Mouse (Mus musculus): ENCODE results near the gene Podnl1. TPM values are rescaled to one million over a fixed set of nuclear protein-coding genes. Genes with fewer than 3 reads are reported as not detected.

Gene Podnl1
- 0.21 and 1.4 TPM in 2 replicates for polyA plus RNA-seq (2015; fragmentation: Nextera tagmentation; extraction: Ambion mirVana)

DNA sequence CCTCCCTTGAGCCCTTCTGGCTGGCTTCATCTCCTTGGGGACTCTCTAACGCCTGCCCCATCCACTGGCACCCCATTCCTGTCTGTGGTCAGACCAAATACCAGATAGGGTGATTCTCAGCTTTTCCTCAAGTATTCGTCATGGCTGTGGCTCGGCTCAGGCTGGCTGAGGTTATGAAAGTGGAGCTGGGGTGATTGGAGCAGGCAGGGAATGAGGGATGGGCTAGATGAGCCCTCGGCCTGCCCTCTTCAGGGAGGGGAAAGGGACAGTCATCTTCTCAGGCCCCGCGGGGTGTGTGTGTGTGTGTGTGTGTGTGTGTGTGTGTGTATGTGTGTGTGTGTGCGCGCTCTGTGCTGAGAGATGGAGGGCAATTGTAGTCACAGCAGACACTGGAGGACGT, at the start of gene Podnl1:
TSS of gene Podnl1 (plus strand) at position 334 of the 400 bp plus-strand sequence.
- H3K36me3 ChIP-seq = no peaks in the 10 kb centered on the region
- H3K4me2 ChIP-seq = no peak within 1 kb of the TSS
- H3K27me3 ChIP-seq = no peaks in the 10 kb centered on the region
- no peaks in the 10 kb centered on the region for H3K9me3 ChIP-seq (replicated peaks)
- no peak within 1 kb of the TSS for H3K27ac ChIP-seq
- H3K4me3 ChIP-seq (replicated peaks) = no peak within 1 kb of the TSS
- H3K9ac ChIP-seq = no peak within 1 kb of the TSS
- 0 out of 2 replicates have a peak, but pooled peaks have one; percentile 27 for ATAC-seq (replicated peaks; ENCODE audit: low FRiP score)
- 54% methylated on average over 9 of the region's 9 CpGs for WGBS
- peaks cover 20% of the 10 kb centered on the region for H3K4me1 ChIP-seq

- WGBS = 85% methylated on average over 1 of the region's 1 CpGs
- peaks cover 43% of the 10 kb centered on the region for H3K36me3 ChIP-seq
- no peak for ATAC-seq (replicated peaks; ENCODE audit: low FRiP score)
- H3K4me2 ChIP-seq = no peak overlapping the region
- no peaks in the 10 kb centered on the region for H3K27me3 ChIP-seq
- H3K27ac ChIP-seq = no peak overlapping the region
- H3K9ac ChIP-seq = no peak overlapping the region
- no peaks in the 10 kb centered on the region for H3K9me3 ChIP-seq (replicated peaks)
- H3K4me1 ChIP-seq = peaks cover 40% of the 10 kb centered on the region
- no peak overlapping the region for H3K4me3 ChIP-seq (replicated peaks)
Observed at GRCm38 (mm10) chr8:84076412-84076811, 49.4 kb upstream of the Podnl1 start.

GRCm38 (mm10) chr8:84076849-84077248, 48.9 kb upstream of the Podnl1 start:
- Histone ChIP-seq H3K27me3 (no peaks in the 10 kb centered on the region), H3K4me1 (peaks cover 36% of the 10 kb centered on the region), H3K4me2 (no peak overlapping the region), H3K36me3 (peaks cover 46% of the 10 kb centered on the region), H3K4me3 (replicated peaks) (no peak overlapping the region), H3K9me3 (replicated peaks) (no peaks in the 10 kb centered on the region), H3K9ac (no peak overlapping the region), H3K27ac (no peak overlapping the region)
- WGBS = 38% methylated on average over 3 of the region's 3 CpGs
- 0 out of 2 replicates have a peak, but pooled peaks have one; percentile 15 for ATAC-seq (replicated peaks; ENCODE audit: low FRiP score)

- WGBS = 83% methylated on average over 5 of the region's 5 CpGs
- Histone ChIP-seq H3K4me3 (replicated peaks) (no peak overlapping the region), H3K27ac (no peak overlapping the region), H3K4me1 (peaks cover 17% of the 10 kb centered on the region; the same call in 1 of the 2 replicates), H3K27me3 (no peaks in the 10 kb centered on the region), H3K36me3 (peaks cover 66% of the 10 kb centered on the region), H3K9me3 (replicated peaks) (no peaks in the 10 kb centered on the region), H3K9ac (no peak overlapping the region), H3K4me2 (no peak overlapping the region)
- ATAC-seq (replicated peaks; ENCODE audit: low FRiP score) = no peak
Observed at GRCm38 (mm10) chr8:84079206-84079605, 46.6 kb upstream of the Podnl1 start.

- peaks cover 91% of the 10 kb centered on the region for H3K36me3 ChIP-seq
- H3K9me3 ChIP-seq (replicated peaks) = no peaks in the 10 kb centered on the region
- 30% methylated on average over 8 of the region's 8 CpGs for WGBS
- H3K4me3 ChIP-seq (replicated peaks) = no peak overlapping the region
- H3K9ac ChIP-seq = no peak overlapping the region
- H3K27ac ChIP-seq = no peak overlapping the region
- H3K27me3 ChIP-seq = no peaks in the 10 kb centered on the region
- ATAC-seq (replicated peaks; ENCODE audit: low FRiP score) = peak; percentile 70
- H3K4me2 ChIP-seq = no peak overlapping the region
- 0 out of 2 replicates have a peak, but pooled peaks cover 5% of the 10 kb centered on the region for H3K4me1 ChIP-seq
Observed at GRCm38 (mm10) chr8:84083829-84084241, 42.0 kb upstream of the Podnl1 start.

DNA sequence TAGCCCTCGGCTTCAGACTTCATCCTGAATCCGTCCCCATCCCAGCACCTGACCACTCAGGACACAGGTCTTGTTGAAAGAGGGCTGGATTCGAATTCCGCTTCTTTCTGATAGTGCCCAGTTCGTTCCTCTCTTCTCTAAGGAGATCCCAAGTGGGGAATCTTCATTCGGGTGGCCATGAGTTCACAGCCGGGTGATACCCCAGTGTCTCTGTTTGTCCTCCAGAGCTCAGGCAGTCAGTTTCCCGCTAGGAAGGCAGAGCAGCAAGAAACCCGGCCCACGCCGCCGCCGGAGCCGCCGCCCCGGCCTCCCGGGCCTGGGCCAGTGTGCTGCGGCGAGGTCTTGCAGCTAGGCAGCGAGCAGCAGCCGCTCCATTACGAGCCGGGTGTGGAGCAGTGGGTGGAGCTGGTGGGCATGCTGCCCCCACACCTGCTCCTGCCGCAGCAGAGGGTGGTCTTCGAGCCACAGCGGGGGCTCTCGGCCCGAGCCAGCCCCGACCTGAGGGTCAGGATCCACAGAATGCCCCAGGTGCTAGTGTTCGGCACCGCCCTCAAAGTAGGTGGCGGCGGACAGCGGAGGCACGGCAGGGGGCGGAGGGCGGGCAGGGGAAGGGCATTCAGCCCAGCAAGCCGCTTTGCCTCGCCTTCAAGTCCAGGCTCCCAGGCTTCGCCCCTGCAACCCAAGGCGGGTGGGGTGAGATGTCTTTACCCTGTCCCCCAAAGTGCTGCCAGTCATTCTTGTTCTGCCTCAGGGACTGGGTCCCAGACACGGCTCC, 41.3 kb upstream of the Podnl1 start:
- H3K9ac ChIP-seq = no peak overlapping the region
- 0 out of 2 replicates have a peak overlapping the region, but pooled peaks have one; percentile 23 for H3K4me2 ChIP-seq
- H3K9me3 ChIP-seq (replicated peaks) = no peaks in the 10 kb centered on the region
- no peaks in the 10 kb centered on the region for H3K27me3 ChIP-seq
- H3K4me1 ChIP-seq = 0 out of 2 replicates have a peak, but pooled peaks cover 5% of the 10 kb centered on the region
- peaks cover 94% of the 10 kb centered on the region for H3K36me3 ChIP-seq
- 54% methylated on average over 42 of the region's 42 CpGs for WGBS
- ATAC-seq (replicated peaks; ENCODE audit: low FRiP score) = no peak
- H3K27ac ChIP-seq = no peak overlapping the region
- no peak overlapping the region for H3K4me3 ChIP-seq (replicated peaks)

DNA sequence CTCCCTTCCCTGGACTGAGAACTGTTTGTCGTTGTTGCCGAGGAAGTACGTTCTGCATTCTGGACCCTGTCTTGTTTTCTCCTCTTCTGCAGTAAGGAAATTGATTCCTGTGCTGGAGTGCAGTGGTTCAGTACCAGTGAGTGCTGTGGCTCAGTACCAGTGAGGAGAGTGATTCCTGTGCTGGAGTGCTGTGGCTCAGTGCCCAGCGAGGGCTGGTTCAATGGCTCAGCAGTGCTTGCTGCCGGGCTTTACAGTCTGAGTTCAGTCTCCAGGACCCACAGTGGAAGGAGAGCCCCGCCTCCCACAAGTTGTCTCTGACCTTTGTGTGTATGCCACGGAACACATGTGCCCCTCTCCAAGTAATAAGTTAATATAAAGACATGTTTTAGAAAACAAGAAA, 38.6 kb upstream of the Podnl1 start:
- H3K4me3 ChIP-seq (replicated peaks) = no peak overlapping the region
- no peak overlapping the region for H3K27ac ChIP-seq
- H3K9me3 ChIP-seq (replicated peaks) = no peaks in the 10 kb centered on the region
- no peak overlapping the region for H3K9ac ChIP-seq
- no peak overlapping the region for H3K4me2 ChIP-seq
- ATAC-seq (replicated peaks; ENCODE audit: low FRiP score) = no peak
- peaks cover 94% of the 10 kb centered on the region for H3K36me3 ChIP-seq
- H3K4me1 ChIP-seq = 0 out of 2 replicates have a peak, but pooled peaks cover 5% of the 10 kb centered on the region
- no peaks in the 10 kb centered on the region for H3K27me3 ChIP-seq
- 88% methylated on average over 7 of the region's 7 CpGs for WGBS

DNA sequence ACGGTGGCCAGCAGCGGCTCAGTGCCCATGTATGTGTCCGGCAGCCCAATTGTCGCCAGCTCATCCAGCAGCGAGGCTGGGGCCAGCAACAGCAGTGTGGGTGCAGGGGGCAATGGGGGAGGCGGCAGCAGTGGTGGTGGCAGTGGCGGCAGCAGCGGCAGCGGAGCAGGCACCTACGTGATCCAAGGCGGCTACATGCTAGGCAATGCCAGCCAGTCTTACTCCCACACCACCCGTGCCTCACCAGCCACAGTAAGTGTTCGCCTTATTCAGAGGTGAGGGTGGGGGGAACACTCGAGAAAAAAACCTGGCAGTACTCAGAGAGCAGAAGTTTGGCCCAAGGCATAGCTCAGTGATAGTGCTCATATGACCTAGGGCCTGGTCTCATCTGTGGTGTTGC, 38.0 kb upstream of the Podnl1 start:
- Histone ChIP-seq H3K27ac (no peak overlapping the region), H3K9me3 (replicated peaks) (no peaks in the 10 kb centered on the region), H3K36me3 (peaks cover 94% of the 10 kb centered on the region), H3K4me3 (replicated peaks) (no peak overlapping the region), H3K4me2 (no peak overlapping the region), H3K27me3 (no peaks in the 10 kb centered on the region), H3K9ac (no peak overlapping the region), H3K4me1 (0 out of 2 replicates have a peak, but pooled peaks cover 5% of the 10 kb centered on the region)
- no peak for ATAC-seq (replicated peaks; ENCODE audit: low FRiP score)
- WGBS = 95% methylated on average over 14 of the region's 14 CpGs

- Histone ChIP-seq H3K27ac (no peak overlapping the region), H3K4me2 (no peak overlapping the region), H3K27me3 (no peaks in the 10 kb centered on the region), H3K4me1 (0 out of 2 replicates have a peak, but pooled peaks cover 5% of the 10 kb centered on the region), H3K9me3 (replicated peaks) (no peaks in the 10 kb centered on the region), H3K36me3 (peaks cover 93% of the 10 kb centered on the region), H3K9ac (no peak overlapping the region), H3K4me3 (replicated peaks) (no peak overlapping the region)
- 75% methylated on average over 9 of the region's 9 CpGs for WGBS
- no peak for ATAC-seq (replicated peaks; ENCODE audit: low FRiP score)
Observed at GRCm38 (mm10) chr8:84089277-84089676, 36.5 kb upstream of the Podnl1 start.

- no peaks in the 10 kb centered on the region for H3K27me3 ChIP-seq
- H3K36me3 ChIP-seq = peaks cover 95% of the 10 kb centered on the region
- H3K27ac ChIP-seq = no peak overlapping the region
- no peak overlapping the region for H3K4me2 ChIP-seq
- H3K9ac ChIP-seq = no peak overlapping the region
- no peaks in the 10 kb centered on the region for H3K9me3 ChIP-seq (replicated peaks)
- WGBS = 91% methylated on average over 8 of the region's 8 CpGs
- ATAC-seq (replicated peaks; ENCODE audit: low FRiP score) = no peak
- no peak overlapping the region for H3K4me3 ChIP-seq (replicated peaks)
- H3K4me1 ChIP-seq = no peaks in the 10 kb centered on the region
Observed at GRCm38 (mm10) chr8:84090585-84090984, 35.2 kb upstream of the Podnl1 start.

GRCm38 (mm10) chr8:84096061-84096460, 29.7 kb upstream of the Podnl1 start:
- Histone ChIP-seq H3K4me1 (no peaks in the 10 kb centered on the region), H3K9me3 (replicated peaks) (no peaks in the 10 kb centered on the region), H3K4me3 (replicated peaks) (no peak overlapping the region), H3K36me3 (peaks cover 95% of the 10 kb centered on the region), H3K9ac (no peak overlapping the region), H3K27me3 (no peaks in the 10 kb centered on the region), H3K4me2 (no peak overlapping the region), H3K27ac (no peak overlapping the region)
- 60% methylated on average over 8 of the region's 8 CpGs for WGBS
- ATAC-seq (replicated peaks; ENCODE audit: low FRiP score) = no peak

- no peak for ATAC-seq (replicated peaks; ENCODE audit: low FRiP score)
Observed at GRCm38 (mm10) chr8:84098376-84098775, 27.4 kb upstream of the Podnl1 start.

More at GRCm38 (mm10) chr8:84098376-84098775, 27.4 kb upstream of the Podnl1 start:
- Histone ChIP-seq H3K36me3 (peaks cover 91% of the 10 kb centered on the region), H3K4me3 (replicated peaks) (no peak overlapping the region), H3K27ac (no peak overlapping the region), H3K4me1 (peaks cover 16% of the 10 kb centered on the region), H3K27me3 (no peaks in the 10 kb centered on the region), H3K9me3 (replicated peaks) (no peaks in the 10 kb centered on the region), H3K9ac (no peak overlapping the region), H3K4me2 (no peak overlapping the region)
- 95% methylated on average over 7 of the region's 7 CpGs for WGBS
